Mouse (Mus musculus): ENCODE results near the gene Rnf167. TPM values are rescaled to one million over a fixed set of nuclear protein-coding genes. Genes with fewer than 3 reads are reported as not detected.
A peak's percentile ranks its signal among the peaks of the same experiment; 100 is the strongest.

Rnf167 gene
- polyA plus RNA-seq, 1 experiment from 2014 or later, result 55.3 TPM

DNA sequence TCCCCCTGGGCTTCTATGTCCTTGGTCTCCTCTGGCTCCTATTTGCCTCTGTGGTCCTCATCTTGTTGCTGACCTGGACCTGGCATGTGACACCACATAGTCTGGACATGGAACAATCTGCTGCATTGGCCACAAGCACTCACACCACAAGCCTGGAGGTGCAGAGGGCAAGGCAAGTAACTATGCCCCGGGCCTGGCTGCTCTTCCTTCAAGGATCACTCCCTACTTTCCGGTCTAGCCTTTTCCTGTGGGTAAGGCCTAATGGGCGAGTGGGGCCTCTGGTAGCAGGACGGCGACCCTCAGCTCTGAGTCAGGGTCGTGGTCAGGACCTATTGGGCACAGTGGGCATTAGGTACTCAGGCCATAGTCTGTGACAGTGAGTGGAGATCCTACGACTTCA lies 5.8 kb upstream of the Rnf167 start:
- peaks cover 32% of the 10 kb centered on the region for H3K4me1 ChIP-seq (ENCODE audit: insufficient read depth)
- no peak overlapping the region for H3K9ac ChIP-seq (replicated peaks)
- 68% methylated on average over 7 of the region's 7 CpGs for WGBS (ENCODE audit: insufficient replicate concordance)
- no peak overlapping the region for H3K4me2 ChIP-seq (ENCODE audit: low read depth, low read length)
- ATAC-seq (no peak), DNase-seq (no peak)
- H3K27me3 ChIP-seq (ENCODE audit: insufficient read depth, low read length), result no peaks in the 10 kb centered on the region
- H3K36me3 ChIP-seq (replicated peaks; ENCODE audit: insufficient read depth, low read length), result peaks cover 17% of the 10 kb centered on the region
- H3K4me3 ChIP-seq (ENCODE audit: low read depth, low read length), result no peak overlapping the region
- H3K27ac ChIP-seq (ENCODE audit: low read depth), result no peak overlapping the region
- H3K9me3 ChIP-seq (ENCODE audit: low read length), result no peaks in the 10 kb centered on the region
- TF ChIP-seq CTCF (IDR thresholded peaks at IDR 0.05; ENCODE audit: low read depth) (no peak), EP300 (IDR thresholded peaks at IDR 0.05; ENCODE audit: low read depth) (no peak)

DNA sequence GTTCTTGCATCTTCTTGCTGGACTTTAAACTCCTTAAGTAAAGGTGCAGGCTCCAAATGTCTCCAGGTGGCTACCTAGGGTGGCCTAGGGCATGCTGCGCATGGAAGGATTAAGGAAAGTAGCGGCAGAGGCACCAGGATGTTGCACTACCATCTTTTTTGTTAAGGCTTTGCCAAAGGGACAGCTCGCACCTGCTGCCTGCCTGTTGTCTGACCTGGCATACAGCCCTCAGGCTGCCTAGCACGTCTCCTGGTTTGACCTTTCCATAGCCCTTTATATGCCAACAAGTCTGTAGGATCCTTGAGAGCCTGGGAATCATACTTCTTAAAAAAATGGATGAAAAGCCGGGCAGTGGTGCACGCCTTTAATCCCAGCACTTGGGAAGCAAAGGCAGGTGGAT lies 4.0 kb upstream of the Rnf167 start:
- no peak for ATAC-seq
- H3K4me2 ChIP-seq (ENCODE audit: low read depth, low read length), result no peak overlapping the region
- TF ChIP-seq CTCF (IDR thresholded peaks at IDR 0.05; ENCODE audit: low read depth) (no peak), EP300 (IDR thresholded peaks at IDR 0.05; ENCODE audit: low read depth) (no peak)
- H3K9me3 ChIP-seq (ENCODE audit: low read length), result no peaks in the 10 kb centered on the region
- H3K36me3 ChIP-seq (replicated peaks; ENCODE audit: insufficient read depth, low read length), result peaks cover 17% of the 10 kb centered on the region
- 86% methylated on average over 6 of the region's 6 CpGs for WGBS (ENCODE audit: insufficient replicate concordance)
- peaks cover 35% of the 10 kb centered on the region for H3K4me1 ChIP-seq (ENCODE audit: insufficient read depth)
- no peak overlapping the region for H3K27ac ChIP-seq (ENCODE audit: low read depth)
- H3K9ac ChIP-seq (replicated peaks), result no peak overlapping the region
- no peak for DNase-seq
- no peak overlapping the region for H3K4me3 ChIP-seq (ENCODE audit: low read depth, low read length)
- H3K27me3 ChIP-seq (ENCODE audit: insufficient read depth, low read length), result no peaks in the 10 kb centered on the region

DNA sequence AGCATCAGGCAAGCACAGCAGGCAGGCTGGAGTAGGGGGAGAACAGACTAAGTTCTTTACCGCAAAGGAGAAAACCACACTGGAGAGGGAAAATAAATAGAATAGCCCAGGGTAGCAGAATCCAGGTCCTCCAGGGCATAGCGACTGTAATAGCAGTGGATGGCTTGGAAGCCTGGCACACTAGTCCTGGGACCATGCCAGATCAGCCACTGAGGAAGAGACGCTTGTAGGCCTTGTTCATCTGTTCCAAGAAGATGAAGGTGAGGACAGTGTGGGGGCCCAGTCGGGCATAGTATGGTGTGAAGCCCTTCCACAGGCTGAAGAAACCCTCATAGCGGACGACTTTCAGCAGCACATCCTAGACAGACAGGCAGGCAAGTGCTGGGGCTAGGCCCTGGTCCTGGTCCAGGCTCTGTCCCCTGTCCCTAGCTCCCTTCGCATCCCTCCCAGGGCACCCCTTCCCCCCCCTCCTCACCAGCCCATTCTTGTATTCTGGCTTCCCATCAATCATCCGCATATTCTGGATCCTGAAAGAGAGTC lies 2.4 kb upstream of the Rnf167 start:
- H3K9ac ChIP-seq (replicated peaks), result no peak overlapping the region
- H3K27me3 ChIP-seq (ENCODE audit: insufficient read depth, low read length), result no peaks in the 10 kb centered on the region

DNA sequence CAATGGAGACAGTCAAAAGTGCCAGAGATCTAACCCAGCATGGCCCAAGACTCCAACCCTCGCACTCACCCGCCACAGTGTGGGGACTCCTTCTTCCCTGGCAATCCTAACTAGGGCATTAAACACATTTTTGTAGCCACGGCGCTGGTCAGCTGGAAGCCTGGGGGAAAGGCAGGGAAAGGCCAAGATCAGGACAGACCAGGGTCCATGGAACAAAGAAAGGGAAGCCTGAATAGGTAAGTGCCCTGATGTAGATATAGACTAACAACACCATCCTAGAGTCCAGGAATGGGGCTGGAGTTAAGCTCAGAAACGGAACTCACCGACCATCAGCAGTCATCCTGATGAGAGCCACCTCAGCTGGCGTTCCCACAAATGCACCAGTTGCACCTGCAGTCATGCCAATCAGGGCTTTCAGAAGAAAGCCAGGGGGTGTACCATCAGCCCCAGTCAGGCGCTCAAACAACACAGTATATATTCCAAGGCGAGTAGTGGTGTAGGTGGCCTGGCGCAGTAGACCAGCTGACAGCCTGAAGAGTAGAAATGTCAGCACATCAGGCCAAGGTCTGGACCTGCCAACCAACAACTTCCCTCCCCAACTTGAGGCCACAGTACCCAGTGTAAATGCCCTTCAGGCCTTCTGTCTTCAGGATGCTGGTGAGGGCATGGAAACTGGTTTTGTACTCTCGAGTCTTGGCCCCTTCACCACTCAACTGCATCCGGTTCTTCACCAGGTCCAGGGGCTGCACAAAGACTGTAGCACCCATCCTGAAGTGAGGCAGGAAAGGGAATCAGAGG lies 1.4 kb upstream of the Rnf167 start:
- TF ChIP-seq EP300 (IDR thresholded peaks at IDR 0.05; ENCODE audit: low read depth), result no peak
- TF ChIP-seq CTCF (IDR thresholded peaks at IDR 0.05; ENCODE audit: low read depth), result no peak
- Histone ChIP-seq H3K9me3 (ENCODE audit: low read length) (no peaks in the 10 kb centered on the region), H3K9ac (replicated peaks) (peak overlapping the region; percentile 86), H3K36me3 (replicated peaks; ENCODE audit: insufficient read depth, low read length) (peaks cover 35% of the 10 kb centered on the region), H3K4me1 (ENCODE audit: insufficient read depth) (peaks cover 38% of the 10 kb centered on the region), H3K27me3 (ENCODE audit: insufficient read depth, low read length) (no peaks in the 10 kb centered on the region), H3K27ac (ENCODE audit: low read depth) (peak overlapping the region; percentile 93), H3K4me2 (ENCODE audit: low read depth, low read length) (peak overlapping the region; percentile 96), H3K4me3 (ENCODE audit: low read depth, low read length) (peak overlapping the region; percentile 74)
- DNase-seq (no peak), ATAC-seq (no peak)
- 81% methylated on average over 12 of the region's 12 CpGs for WGBS (ENCODE audit: insufficient replicate concordance)

More for the DNA sequence above, 2.4 kb upstream of the Rnf167 start:
- ATAC-seq (no peak), DNase-seq (no peak)
- Histone ChIP-seq H3K36me3 (replicated peaks; ENCODE audit: insufficient read depth, low read length) (peaks cover 24% of the 10 kb centered on the region), H3K4me1 (ENCODE audit: insufficient read depth) (peaks cover 34% of the 10 kb centered on the region), H3K9me3 (ENCODE audit: low read length) (no peaks in the 10 kb centered on the region), H3K4me3 (ENCODE audit: low read depth, low read length) (no peak overlapping the region), H3K27ac (ENCODE audit: low read depth) (no peak overlapping the region), H3K4me2 (ENCODE audit: low read depth, low read length) (no peak overlapping the region)
- TF ChIP-seq EP300 (IDR thresholded peaks at IDR 0.05; ENCODE audit: low read depth) (no peak), CTCF (IDR thresholded peaks at IDR 0.05; ENCODE audit: low read depth) (no peak)
- WGBS (ENCODE audit: insufficient replicate concordance), result 89% methylated on average over 8 of the region's 8 CpGs

DNA sequence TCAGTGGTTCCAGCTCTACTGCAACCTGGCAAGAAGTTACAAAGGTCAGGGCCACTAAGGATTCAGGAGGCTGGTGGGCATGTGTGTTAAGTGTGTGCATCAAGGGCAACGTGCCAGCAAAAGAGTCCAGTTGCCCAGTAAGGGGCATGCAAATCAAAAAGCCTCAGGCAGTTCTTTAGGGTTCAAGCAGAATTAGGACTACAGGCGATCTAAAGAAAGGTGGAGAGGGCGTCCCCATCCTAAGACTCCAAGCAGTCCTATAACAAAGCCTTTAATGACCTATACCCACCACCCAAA lies 828 bp upstream of the Rnf167 start:
- no peak for TF ChIP-seq CTCF (IDR thresholded peaks at IDR 0.05; ENCODE audit: low read depth)
- TF ChIP-seq EP300 (IDR thresholded peaks at IDR 0.05; ENCODE audit: low read depth), result no peak
- Histone ChIP-seq H3K9me3 (ENCODE audit: low read length) (no peaks in the 10 kb centered on the region), H3K4me1 (ENCODE audit: insufficient read depth) (peaks cover 39% of the 10 kb centered on the region), H3K4me2 (ENCODE audit: low read depth, low read length) (peak overlapping the region; percentile 96), H3K27ac (ENCODE audit: low read depth) (peak overlapping the region; percentile 93), H3K9ac (replicated peaks) (peak overlapping the region; percentile 86), H3K4me3 (ENCODE audit: low read depth, low read length) (peak overlapping the region; percentile 74), H3K27me3 (ENCODE audit: insufficient read depth, low read length) (no peaks in the 10 kb centered on the region), H3K36me3 (replicated peaks; ENCODE audit: insufficient read depth, low read length) (peaks cover 40% of the 10 kb centered on the region)
- WGBS (ENCODE audit: insufficient replicate concordance), result 16% methylated on average over 3 of the region's 3 CpGs
- DNase-seq (no peak), ATAC-seq (no peak)

DNA sequence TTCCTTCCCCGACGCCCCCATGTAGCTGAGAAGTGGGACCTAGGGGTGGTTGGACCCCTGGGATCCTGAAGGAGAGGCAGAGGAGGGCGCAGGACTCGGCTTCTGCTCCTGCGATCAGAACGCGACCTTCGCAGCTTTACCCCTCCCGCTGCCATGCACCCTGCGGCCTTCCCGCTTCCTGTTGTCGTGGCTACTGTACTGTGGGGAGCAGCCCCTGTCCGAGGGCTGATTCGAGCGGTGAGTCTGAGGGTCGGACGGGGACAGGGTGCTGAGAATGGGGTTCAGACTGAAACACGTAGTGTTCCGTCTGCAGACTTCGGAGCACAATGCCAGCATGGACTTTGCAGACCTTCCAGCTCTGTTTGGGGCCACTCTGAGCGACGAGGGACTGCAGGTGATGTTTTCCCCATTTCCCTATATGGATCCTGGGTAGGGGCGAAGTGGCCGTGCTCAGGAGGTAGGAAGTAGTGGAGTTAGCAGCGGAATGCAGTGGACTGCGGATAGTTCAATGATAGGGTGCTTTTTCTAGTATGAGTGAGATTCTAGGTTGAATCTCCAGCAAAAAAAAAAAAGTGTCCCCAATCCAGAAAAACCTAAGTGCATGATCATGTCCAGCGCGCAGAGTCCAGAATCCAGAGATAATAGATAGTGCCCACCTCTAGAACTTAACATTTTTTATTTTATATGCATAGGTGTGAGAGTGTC lies 833 bp downstream of the Rnf167 start:
- Histone ChIP-seq H3K9me3 (ENCODE audit: low read length) (no peaks in the 10 kb centered on the region), H3K4me2 (ENCODE audit: low read depth, low read length) (peak overlapping the region; percentile 96), H3K27ac (ENCODE audit: low read depth) (peak overlapping the region; percentile 97), H3K4me1 (ENCODE audit: insufficient read depth) (peaks cover 53% of the 10 kb centered on the region), H3K4me3 (ENCODE audit: low read depth, low read length) (peak overlapping the region; percentile 74), H3K27me3 (ENCODE audit: insufficient read depth, low read length) (no peaks in the 10 kb centered on the region), H3K9ac (replicated peaks) (peak overlapping the region; percentile 90), H3K36me3 (replicated peaks; ENCODE audit: insufficient read depth, low read length) (peaks cover 52% of the 10 kb centered on the region)
- peak; percentile 57 for DNase-seq
- TF ChIP-seq CTCF (IDR thresholded peaks at IDR 0.05; ENCODE audit: low read depth) (no peak), EP300 (IDR thresholded peaks at IDR 0.05; ENCODE audit: low read depth) (no peak)
- WGBS (ENCODE audit: insufficient replicate concordance), result 2% methylated on average over 28 of the region's 28 CpGs
- no peak for ATAC-seq
